Mouse (Mus musculus): ENCODE data around the gene Zcchc17. TPM values are rescaled to one million over a fixed set of nuclear protein-coding genes. Genes with fewer than 3 reads are reported as not detected.

The Zcchc17 gene
- polyA plus RNA-seq, 2 experiments from 2014 or later: 70.6 to 72.2 TPM

DNA sequence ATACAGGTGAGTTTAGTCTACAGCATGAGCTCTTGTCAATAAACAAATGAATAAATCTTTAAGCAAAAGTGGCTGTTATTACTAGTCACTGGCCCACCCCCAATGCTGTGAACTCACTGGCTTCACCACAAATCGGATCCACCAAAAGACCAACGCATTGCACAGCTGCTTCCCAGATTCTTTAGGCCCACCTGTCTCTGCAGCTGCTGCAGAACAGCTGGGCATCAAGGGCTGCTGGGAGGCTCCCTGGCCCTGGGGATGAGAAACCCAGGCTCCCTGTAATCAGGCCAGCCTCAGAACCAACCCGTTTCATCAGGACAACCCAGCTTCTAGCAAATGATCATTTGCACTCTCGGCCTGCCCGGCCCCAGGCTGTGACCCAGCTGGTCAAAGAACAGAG, 76.9 kb downstream of the Zcchc17 start:
- ATAC-seq: no peak

DNA sequence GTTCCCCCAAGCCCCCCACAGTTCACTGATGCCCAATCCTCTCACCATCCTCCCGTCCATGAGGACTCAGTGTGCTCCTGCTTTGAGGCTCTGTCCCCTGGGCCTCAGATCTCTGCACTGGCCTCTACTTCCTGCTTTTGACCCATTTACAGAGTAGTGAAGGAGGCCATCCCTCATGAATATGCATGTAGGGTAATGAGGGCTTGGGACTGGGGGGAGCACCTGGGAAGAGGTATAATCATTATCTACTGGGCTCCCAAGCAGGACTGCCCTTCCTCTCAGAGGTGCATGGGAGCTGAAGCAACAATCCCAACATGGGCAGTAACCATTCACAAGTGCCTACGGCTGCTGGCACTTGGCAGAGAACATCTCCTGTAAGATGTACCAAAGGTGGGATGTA, 80.6 kb downstream of the Zcchc17 start, which contains the start of gene Serinc2:
Gene Serinc2 (minus strand): TSS at position 101 of the 400 bp plus-strand sequence.
- ATAC-seq: no peak

DNA sequence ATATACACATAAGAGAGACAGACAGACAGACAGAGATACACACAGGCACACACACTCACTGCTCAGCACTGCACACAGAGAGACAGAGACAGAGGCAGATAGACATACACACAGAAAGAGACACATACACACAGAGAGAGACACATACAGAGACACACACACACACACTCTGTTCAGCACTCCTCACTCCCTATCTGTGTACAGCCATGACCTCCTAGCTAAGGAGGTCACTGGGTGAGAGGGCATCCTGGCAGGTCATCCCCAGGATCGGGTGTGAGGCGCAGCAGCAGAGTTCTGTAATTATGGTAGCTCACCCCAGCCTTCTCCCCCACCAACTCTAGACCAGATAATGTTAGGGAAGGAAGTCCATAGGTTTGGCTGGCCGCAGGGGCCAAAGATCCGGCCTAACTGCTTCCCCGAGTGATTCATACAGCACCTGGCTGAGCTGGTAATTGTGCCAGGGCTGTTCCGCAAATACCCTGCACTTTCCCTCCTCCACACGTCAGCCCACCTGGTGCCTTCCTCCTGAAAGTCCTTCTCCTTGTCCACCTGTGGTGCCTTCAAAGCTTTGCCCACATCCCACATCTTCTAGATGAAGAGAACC, 83.1 kb downstream of the Zcchc17 start:
- ATAC-seq: no peak

DNA sequence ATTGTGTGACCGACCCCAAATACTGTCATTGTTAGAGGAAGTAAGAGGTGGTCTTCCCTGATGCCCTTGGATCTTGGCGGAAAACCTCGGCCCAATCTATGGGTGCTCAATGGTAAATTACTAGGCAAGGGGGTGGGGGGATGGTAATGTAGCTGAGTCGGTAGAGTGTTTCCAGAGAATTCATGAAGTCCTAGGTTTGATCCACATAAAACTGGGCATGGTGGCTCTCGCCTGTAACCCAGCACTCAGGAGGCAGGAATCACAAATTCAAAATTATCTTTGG, 84.0 kb downstream of the Zcchc17 start:
- ATAC-seq: no peak

DNA sequence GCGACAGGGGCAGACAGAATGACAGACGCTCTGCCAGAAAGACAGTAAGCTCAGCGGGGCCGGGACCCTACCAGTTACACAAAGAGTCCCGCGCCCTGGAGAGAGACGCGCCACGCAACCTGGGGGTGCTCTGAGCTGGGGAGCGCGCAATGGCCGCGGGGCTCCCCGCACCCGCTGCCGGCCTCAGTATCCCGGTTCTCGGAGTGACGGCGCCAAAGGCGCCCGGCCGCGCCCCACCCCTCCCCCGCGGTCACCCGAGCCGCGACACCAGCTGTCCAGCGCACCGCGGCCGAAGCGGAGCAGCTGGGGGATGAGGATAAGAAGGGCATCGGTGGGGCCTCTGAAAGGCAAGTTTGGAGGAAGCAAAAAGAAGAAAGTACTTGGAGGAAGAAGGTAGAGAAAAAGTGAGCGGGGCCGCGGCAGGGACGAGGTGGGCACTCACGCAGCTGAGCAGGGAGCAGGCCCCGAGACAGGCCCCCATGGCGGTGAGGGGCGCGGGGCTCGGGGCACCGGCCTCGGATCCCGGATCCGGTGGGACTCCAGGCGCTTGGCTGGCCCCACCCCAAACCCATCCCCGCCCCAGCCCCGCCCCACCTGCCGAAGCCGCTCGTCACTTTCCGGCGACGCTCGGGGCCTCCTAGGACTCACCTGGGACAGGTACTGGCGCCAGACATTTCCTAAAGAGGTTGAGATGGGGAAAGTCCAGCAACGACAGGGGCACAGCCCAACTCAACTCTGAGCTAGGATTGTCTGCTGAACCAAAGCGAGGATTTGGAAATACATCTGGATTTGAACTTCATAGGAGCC, 84.5 kb downstream of the Zcchc17 start:
- no peak for ATAC-seq

DNA sequence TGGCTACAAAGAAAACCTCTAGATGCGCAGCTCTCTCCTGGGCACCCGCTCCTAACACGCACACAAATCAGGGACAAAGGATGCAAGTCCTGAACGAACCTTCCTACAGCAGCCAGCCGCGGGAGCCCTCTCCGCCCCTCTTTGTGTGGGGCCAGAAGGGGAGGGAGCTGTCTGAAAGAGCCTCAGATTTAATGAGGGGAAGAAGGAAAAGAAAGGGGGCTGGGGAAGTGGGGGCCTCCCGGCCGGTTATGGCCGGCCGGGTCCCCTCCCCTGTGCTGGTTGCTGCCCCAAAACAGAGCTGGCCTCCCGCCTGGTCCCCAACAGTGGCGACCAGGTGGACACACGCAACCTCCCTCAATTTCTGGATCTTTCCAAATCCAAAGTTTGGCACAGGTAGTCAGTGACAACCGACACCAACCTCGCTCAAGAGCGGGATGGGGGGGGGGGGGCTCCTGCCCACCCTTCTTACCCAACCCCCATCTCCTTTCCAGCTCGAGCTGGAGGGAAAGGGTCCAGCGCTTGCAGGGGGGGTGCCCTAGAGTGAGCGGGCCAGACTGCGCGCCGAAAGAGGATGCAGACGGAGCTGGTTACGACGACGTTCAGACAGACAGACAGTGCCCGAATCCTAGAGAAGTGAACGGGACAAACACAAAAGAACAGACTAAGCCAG, 85.3 kb downstream of the Zcchc17 start:
- ATAC-seq: no peak

DNA sequence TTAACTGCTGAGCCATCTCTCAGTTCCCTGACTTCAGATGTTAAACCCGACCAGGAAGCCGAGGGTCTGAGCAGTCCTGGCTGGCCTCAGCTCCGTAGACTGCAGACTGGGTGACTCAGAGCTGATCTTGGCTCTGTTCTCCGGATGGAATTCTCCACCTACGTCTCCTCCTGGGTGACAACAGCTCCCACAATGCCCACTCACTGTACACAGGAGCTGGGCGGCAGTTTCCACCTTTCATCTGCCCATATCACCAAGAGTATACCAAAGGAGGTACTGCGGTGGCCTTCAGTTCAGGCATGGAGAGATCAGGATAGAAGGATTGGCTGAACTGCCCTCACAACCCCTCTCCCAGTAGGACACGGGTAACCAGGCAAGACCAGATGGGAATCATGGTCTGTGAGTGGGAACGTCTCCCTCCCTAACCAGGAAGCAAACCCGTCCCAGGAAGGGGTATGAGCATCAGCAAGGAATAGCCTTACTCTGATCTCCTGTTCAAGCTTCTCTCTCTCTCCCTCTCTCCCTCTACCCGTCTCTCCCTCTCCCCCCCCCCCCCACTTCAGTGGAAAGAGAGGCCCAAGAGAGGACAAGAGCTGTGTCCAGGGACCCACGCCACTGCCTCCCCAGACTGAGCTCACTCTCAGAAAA, 85.9 kb downstream of the Zcchc17 start:
- no peak for ATAC-seq

DNA sequence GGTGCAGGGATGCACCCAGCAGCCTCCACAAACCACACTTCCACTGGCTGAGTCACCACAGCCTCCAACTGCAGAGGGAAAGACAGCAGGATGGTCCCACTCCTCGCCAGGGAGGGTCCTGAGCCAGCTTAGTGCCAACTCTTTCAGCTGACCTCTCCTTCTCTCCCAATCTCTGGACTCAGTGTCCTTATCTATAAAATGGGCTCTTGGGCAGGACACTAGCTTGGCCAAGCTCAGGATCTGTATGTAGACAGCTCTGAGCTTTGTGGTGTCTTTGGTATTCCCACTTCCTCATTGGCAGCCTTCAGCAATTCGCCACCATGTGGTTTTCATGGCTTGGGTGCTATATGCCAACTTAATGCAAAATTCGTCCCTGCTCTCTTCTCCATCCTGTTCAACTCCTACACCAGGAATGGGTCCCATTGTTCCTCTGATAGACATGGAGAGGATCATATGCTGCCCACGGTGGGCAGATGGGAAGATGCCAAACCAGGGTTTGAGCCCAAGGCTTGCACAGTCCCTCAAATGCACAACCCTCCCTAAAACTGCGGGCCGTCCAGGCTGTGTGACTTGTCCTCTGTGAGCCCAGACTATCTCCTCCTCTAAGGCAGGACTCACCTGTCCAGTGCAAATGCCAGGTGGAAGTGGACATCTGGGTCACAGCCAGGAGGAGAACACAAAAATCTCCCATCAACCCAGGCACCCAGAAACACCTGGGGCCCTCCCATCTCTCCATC, 89.0 kb downstream of the Zcchc17 start:
- no peak for ATAC-seq

DNA sequence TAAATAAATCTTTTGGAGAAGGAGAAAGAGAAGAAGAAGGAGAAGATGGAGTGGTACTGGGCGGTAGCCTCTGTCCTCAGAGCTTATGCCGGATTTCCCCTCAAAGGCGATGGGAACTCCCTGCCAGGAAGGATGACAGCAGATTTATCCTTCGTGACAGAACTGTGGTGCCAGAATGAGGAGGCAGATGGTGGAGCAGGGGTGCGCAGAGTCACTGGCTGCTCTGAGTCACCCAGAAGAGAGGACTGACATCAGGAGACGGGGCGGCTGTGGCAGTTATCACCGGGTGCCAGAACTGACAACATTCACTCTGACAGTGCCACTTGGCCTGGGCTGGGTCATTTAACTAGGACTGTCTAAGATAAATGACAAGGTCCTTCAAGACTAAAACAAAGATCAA, 89.7 kb downstream of the Zcchc17 start:
- no peak for ATAC-seq

DNA sequence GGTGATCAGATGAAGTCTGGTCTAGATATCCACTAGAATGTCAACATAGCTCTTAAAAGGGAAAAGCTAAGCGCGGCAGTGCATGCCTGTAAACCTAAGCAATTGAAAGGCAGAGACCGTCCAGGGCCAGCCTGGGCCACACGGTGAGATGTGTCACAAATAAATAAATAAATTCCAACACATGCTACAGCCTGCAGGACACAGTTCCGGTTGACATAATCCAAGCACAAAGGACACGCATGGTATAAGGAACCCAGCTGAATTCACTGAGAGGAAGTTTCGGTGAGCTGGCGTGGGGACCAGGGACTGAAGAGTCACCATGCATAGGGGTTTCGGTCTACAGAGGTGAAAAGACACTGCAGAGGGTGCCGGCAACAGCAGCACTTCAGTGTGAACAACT, 91.0 kb downstream of the Zcchc17 start:
- ATAC-seq: no peak

DNA sequence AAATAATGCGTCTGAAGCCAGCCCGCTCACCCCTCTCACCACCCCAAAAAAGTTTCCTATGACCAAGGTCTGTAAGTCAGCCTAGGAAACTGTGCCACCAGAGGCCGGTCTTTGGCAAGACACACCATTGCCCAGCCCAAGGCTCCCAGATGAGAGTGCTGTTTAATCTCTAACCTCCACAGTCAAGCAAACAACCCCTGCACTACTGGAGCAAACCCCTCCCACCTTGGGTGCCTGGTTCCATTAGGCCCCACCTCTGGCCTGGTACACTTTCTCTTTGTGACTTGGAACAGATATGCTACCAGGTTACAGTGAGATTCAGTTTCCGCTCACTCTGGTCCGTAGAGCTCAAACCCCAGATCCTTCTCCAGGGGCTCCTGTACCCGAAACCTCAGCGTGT, 92.7 kb downstream of the Zcchc17 start:
- no peak for ATAC-seq

DNA sequence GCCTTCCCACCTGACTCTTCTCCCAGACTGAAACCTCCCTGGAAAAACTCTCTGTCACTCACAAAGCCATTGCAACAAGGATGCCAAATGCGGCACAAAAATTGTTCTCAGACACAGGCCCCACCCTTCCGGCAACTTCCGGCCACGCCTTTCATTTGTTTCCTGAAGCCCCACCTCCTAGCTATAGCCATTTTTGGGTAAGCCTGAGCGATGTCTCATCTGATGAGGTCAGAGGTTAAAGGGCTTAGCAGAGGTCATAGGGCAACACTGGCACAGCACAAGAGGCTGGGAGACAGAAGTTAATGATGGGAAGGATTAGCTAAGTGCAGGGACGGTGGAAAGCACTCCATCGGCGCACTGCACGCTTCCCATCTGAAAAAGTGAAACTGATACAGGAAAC, 93.1 kb downstream of the Zcchc17 start:
- no peak for ATAC-seq

Other genes with a start within 250 kb of the Zcchc17 start
- not detected for gene Hcrtr1, start 220.6 kb downstream of the Zcchc17 start, polyA plus RNA-seq (2017; shearing (Covaris generic))
- gene Tinagl1, start 184.8 kb downstream of the Zcchc17 start, polyA plus RNA-seq (2017; shearing (Covaris generic)): not detected
- gene Gm853, start 137.5 kb downstream of the Zcchc17 start, polyA plus RNA-seq (2017; shearing (Covaris generic)): not detected
- gene Serinc2, start 80.7 kb downstream of the Zcchc17 start, polyA plus RNA-seq (2017; shearing (Covaris generic)): under 1 TPM; 0.61 to 0.92 TPM
- under 1 TPM in 1 of 2 experiments, not detected in 1; 0.42 TPM for gene Fabp3, start 51.3 kb downstream of the Zcchc17 start, polyA plus RNA-seq (2017; shearing (Covaris generic))
- gene Gm10570, start 51.3 kb downstream of the Zcchc17 start, polyA plus RNA-seq (2017; shearing (Covaris generic)): not detected
- 10 to 100 TPM; 65.1 to 71.2 TPM for gene Snrnp40, start 189 bp upstream of the Zcchc17 start, polyA plus RNA-seq (2017; shearing (Covaris generic))
- gene Nkain1, start 214.2 kb upstream of the Zcchc17 start, polyA plus RNA-seq (2017; shearing (Covaris generic)): not detected

All from activated CD4-positive, CD25-positive, alpha-beta regulatory T cell, adult 4 months (primary cell).